Mouse (Mus musculus): ENCODE measurements around the gene Crp.

- TF ChIP-seq HCFC1 (IDR thresholded peaks at IDR 0.05; ENCODE audit: borderline replicate concordance, insufficient read depth, low read length) (no peak), MAFK (IDR thresholded peaks at IDR 0.05; ENCODE audit: insufficient read depth, low read depth, low read length) (no peak), ZNF384 (IDR thresholded peaks at IDR 0.05; ENCODE audit: low read depth, low read length) (no peak), ZC3H11A (IDR thresholded peaks at IDR 0.05; ENCODE audit: borderline replicate concordance, low read depth, low read length) (no peak)
Observed at GRCm38 (mm10) chr1:172653900-172654299, 44.0 kb upstream of the Crp start.
